Mouse (Mus musculus): ENCODE data around the gene Fbp1. TPM values are rescaled to one million over a fixed set of nuclear protein-coding genes. Genes with fewer than 3 reads are reported as not detected.
"Not testable (repeated sequence)": the region's sequence is repeated elsewhere in the genome, so short reads cannot be mapped to it uniquely, and the experiment has no call there.

The Fbp1 gene
- not detected in 2 replicates for polyA plus RNA-seq (2014; fragmentation: Nextera tagmentation; extraction: Ambion mirVana)

DNA sequence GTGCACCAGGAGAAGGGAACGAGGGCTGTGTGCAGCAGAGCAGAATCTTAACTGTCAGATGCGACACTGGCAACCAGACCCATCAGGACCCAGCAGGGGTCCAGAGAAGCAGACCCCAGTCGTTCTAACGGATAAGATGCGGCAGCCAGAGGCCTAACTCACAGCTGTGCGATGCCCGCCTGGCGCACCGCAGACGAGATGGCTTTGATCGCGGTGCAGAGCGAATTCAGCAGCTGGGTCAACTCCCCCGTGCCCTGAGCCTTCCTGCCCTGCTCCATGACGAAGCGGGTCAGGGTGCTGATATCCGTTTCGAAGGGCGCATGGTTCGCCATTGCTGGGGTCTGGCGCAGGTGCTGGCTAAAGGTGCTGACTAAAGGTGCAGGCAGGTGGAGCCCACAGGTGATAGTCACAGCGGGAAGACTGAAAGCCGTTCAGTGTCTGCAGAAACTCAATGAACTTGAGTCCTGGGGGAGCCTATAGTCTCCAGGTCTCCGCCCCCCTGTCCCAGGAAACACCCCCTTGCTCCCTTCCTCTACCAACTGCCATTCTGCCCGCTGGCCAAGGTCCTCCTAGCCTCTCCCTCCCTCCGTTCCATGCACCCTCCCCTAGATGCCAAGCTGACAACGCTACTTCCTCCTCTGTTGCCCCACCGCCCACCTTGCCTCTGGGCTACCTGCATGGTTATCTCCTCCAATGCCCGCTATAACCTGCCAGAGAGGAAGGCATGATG lies at the start of gene Fbp1:
Fbp1 (minus strand) TSS at position 571 of the 730 bp plus-strand sequence.
- H3K4me2 ChIP-seq (ENCODE audit: low read length), result peak within 1 kb of the TSS; percentile 48
- no peaks in the 10 kb centered on the region; the same call in 1 of the 2 replicates for H3K4me1 ChIP-seq (ENCODE audit: control insufficient read depth, insufficient read depth, low read length)
- H3K27me3 ChIP-seq (ENCODE audit: control insufficient read depth, insufficient read depth, low read length), result peaks cover 22% of the 10 kb centered on the region
- no peaks in the 10 kb centered on the region for H3K9me3 ChIP-seq (ENCODE audit: control insufficient read depth, low read length)
- H3K4me3 ChIP-seq (replicated peaks; ENCODE audit: low read depth, low read length), result peak within 1 kb of the TSS; percentile 23
- DNase-seq (peak; percentile 31), ATAC-seq (ENCODE audit: low FRiP score, low TSS enrichment) (peak; percentile 50; the same call in 1 of the 2 replicates)
- H3K27ac ChIP-seq (replicated peaks; ENCODE audit: low read depth, low read length), result no peak within 1 kb of the TSS
- H3K36me3 ChIP-seq (ENCODE audit: control insufficient read depth, insufficient read depth, low read length), result no peaks in the 10 kb centered on the region
- 0 out of 2 replicates have a peak within 1 kb of the TSS, but pooled peaks have one; percentile 24 for H3K9ac ChIP-seq (replicated peaks; ENCODE audit: low read length)
- 4% methylated on average over 29 of the region's 29 CpGs for WGBS

DNA sequence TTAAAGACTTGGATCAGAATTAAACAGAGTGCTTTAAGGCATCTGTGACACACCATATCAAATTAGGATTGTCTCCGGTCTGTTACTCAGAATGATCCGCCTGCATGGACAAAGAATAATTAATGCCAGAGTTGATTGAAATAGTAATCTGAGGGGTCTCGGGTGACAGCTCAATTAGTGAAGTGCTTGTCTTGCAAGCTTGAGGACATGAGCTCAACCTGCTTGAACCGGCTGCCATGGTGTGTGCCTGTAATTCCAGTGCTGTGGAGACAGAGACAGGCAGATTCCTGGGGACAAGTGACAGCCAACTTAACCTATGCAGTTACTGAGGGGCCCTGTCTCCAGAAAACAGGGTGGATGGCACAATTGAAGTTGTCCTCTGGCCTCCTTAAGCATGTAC lies 44.4 kb upstream of the Fbp1 start:
- Histone ChIP-seq H3K27me3 (ENCODE audit: control insufficient read depth, insufficient read depth, low read length) (no peaks in the 10 kb centered on the region), H3K36me3 (ENCODE audit: control insufficient read depth, insufficient read depth, low read length) (no peaks in the 10 kb centered on the region), H3K4me2 (ENCODE audit: low read length) (no peak overlapping the region), H3K9me3 (ENCODE audit: control insufficient read depth, low read length) (no peaks in the 10 kb centered on the region), H3K4me1 (ENCODE audit: control insufficient read depth, insufficient read depth, low read length) (no peaks in the 10 kb centered on the region), H3K4me3 (replicated peaks; ENCODE audit: low read depth, low read length) (no peak overlapping the region), H3K9ac (replicated peaks; ENCODE audit: low read length) (no peak overlapping the region), H3K27ac (replicated peaks; ENCODE audit: low read depth, low read length) (no peak overlapping the region)
- no peak for DNase-seq
- ATAC-seq (ENCODE audit: low FRiP score, low TSS enrichment), result no peak
- WGBS, result 34% methylated on average over 4 of the region's 4 CpGs

DNA sequence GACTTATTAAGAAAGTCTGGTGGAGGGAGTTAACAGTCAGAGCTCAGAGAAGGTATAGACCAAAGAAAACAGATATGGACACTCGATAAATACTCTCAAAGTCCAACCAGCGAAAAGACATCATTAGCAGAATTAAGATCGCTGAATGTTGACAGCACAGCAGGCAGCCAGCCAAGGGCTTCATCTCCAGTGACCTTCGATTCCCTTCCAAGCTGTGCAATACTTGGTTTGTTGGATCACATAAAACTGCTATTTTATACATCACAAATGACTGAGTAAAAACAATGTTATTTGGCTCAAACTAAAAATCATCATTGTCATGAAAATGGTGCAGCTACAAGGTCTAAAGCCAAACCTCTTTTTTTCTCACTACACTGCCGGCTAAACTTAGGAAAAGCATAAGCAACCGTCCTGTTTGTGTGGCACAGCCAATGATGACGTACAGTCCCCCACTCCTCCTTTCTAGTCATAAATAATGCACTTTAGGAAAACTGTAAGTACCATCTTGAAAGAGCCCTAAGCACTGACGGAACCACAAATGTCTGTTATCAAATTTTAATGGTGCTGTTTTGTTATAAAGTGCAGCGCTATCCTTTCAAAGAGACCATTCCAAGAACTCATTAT lies 41.8 kb upstream of the Fbp1 start:
- H3K9me3 ChIP-seq (ENCODE audit: control insufficient read depth, low read length), result no peaks in the 10 kb centered on the region
- DNase-seq (no peak), ATAC-seq (ENCODE audit: low FRiP score, low TSS enrichment) (no peak)
- no peaks in the 10 kb centered on the region for H3K27me3 ChIP-seq (ENCODE audit: control insufficient read depth, insufficient read depth, low read length)
- no peaks in the 10 kb centered on the region for H3K4me1 ChIP-seq (ENCODE audit: control insufficient read depth, insufficient read depth, low read length)
- H3K27ac ChIP-seq (replicated peaks; ENCODE audit: low read depth, low read length), result no peak overlapping the region
- no peak overlapping the region for H3K4me3 ChIP-seq (replicated peaks; ENCODE audit: low read depth, low read length)
- no peak overlapping the region for H3K4me2 ChIP-seq (ENCODE audit: low read length)
- no peak overlapping the region for H3K9ac ChIP-seq (replicated peaks; ENCODE audit: low read length)
- no peaks in the 10 kb centered on the region for H3K36me3 ChIP-seq (ENCODE audit: control insufficient read depth, insufficient read depth, low read length)
- 79% methylated on average over 9 of the region's 9 CpGs for WGBS

DNA sequence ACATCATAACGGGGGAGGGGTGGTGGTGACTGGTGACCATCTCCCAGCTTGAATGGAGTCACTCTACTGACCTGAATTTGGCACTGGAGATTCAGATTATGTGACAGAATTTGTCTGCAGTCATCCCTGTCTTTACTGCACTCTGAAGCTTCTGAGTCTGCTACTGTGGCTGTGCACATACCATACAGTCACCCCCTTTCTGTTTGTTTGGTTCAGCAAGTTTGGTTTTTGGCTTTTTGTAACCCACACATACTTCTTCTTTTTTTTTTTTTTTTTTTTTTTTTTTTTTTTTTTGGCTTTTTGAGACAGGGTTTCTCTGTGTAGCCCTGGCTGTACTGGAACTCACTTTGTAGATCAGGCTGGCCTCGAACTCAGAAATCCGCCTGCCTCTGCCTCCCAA lies 41.1 kb upstream of the Fbp1 start:
- ATAC-seq (ENCODE audit: low FRiP score, low TSS enrichment); H3K4me2 ChIP-seq (ENCODE audit: low read length): not testable (repeated sequence)
- 97% methylated on average over 3 of the region's 3 CpGs for WGBS

DNA sequence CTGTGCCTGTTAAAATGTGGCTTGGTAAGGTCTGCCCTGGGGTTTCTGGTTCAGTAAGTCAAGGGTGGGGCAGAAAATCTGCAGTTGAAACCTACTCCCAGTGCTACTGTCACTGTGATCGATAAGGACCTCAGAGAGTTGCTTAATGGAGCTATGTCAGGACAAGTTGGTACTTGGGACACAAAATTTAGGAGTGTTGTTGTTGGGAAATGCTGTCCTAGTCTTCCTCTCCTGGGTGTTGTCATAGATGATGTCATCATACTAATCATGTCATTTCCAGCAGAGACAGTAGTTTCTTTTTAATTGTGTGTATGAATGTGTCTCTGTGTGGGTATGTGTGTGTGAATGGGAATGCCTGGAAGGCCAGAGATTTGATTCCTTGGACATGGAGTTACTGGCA lies 39.4 kb upstream of the Fbp1 start:
- H3K27ac ChIP-seq (replicated peaks; ENCODE audit: low read depth, low read length), result no peak overlapping the region
- no peak overlapping the region for H3K4me3 ChIP-seq (replicated peaks; ENCODE audit: low read depth, low read length)
- no peak for DNase-seq
- no peak overlapping the region for H3K9ac ChIP-seq (replicated peaks; ENCODE audit: low read length)
- H3K9me3 ChIP-seq (ENCODE audit: control insufficient read depth, low read length), result no peaks in the 10 kb centered on the region
- H3K4me2 ChIP-seq (ENCODE audit: low read length), result no peak overlapping the region
- ATAC-seq (ENCODE audit: low FRiP score, low TSS enrichment), result no peak
- H3K27me3 ChIP-seq (ENCODE audit: control insufficient read depth, insufficient read depth, low read length), result no peaks in the 10 kb centered on the region
- no peaks in the 10 kb centered on the region for H3K36me3 ChIP-seq (ENCODE audit: control insufficient read depth, insufficient read depth, low read length)
- no peaks in the 10 kb centered on the region for H3K4me1 ChIP-seq (ENCODE audit: control insufficient read depth, insufficient read depth, low read length)
- WGBS, result 89% methylated on average over 1 of the region's 1 CpGs

More for the DNA sequence above, 41.1 kb upstream of the Fbp1 start:
- H3K27ac ChIP-seq (replicated peaks; ENCODE audit: low read depth, low read length); H3K9me3 ChIP-seq (ENCODE audit: control insufficient read depth, low read length); H3K9ac ChIP-seq (replicated peaks; ENCODE audit: low read length); DNase-seq; H3K27me3 ChIP-seq (ENCODE audit: control insufficient read depth, insufficient read depth, low read length); H3K4me1 ChIP-seq (ENCODE audit: control insufficient read depth, insufficient read depth, low read length); H3K4me3 ChIP-seq (replicated peaks; ENCODE audit: low read depth, low read length); H3K36me3 ChIP-seq (ENCODE audit: control insufficient read depth, insufficient read depth, low read length): not testable (repeated sequence)

DNA sequence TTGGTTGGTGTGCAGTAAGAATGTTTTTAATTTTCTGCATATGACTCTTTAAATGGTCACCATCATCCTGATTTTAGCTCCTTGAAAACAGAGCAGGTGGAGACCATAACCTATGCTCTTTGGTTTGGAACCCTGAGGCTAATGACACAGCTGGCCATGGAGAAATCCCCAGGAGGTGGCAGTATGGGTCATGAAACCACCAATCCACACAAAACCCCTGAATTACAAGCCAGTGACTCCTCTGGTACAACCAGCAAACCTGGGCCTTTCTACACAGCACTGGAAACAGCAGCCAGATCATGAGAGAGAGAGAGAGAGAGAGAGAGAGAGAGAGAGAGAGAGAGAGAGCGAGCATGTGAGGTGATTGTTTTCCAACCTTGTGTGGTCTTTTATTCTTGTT lies 38.4 kb upstream of the Fbp1 start:
- ATAC-seq (ENCODE audit: low FRiP score, low TSS enrichment), result no peak

DNA sequence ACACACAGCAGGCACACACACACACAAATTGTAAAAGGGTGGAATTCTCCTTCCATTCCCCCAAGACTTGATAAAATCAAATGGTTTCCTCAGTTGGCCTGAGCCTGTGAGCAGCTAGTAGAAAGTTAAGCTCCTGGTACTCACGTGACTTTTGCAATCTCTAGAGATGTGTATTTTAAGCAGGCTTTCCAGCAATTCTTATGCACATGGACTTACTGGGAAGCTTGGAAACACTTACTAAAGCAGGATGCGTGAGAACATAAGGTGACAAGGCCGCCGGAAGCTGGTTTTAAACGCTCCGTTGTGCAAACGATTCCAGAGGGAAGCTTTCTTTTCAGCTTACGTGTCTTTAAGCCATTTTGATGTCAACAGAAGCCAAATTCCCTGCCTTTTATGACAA lies 35.1 kb upstream of the Fbp1 start:
- no peak overlapping the region for H3K4me2 ChIP-seq (ENCODE audit: low read length)
- no peak overlapping the region for H3K27ac ChIP-seq (replicated peaks; ENCODE audit: low read depth, low read length)
- H3K9me3 ChIP-seq (ENCODE audit: control insufficient read depth, low read length), result no peaks in the 10 kb centered on the region
- H3K36me3 ChIP-seq (ENCODE audit: control insufficient read depth, insufficient read depth, low read length), result no peaks in the 10 kb centered on the region
- H3K27me3 ChIP-seq (ENCODE audit: control insufficient read depth, insufficient read depth, low read length), result no peaks in the 10 kb centered on the region
- DNase-seq (no peak), ATAC-seq (ENCODE audit: low FRiP score, low TSS enrichment) (no peak)
- no peak overlapping the region for H3K4me3 ChIP-seq (replicated peaks; ENCODE audit: low read depth, low read length)
- WGBS, result 67% methylated on average over 8 of the region's 8 CpGs
- H3K9ac ChIP-seq (replicated peaks; ENCODE audit: low read length), result no peak overlapping the region
- no peaks in the 10 kb centered on the region for H3K4me1 ChIP-seq (ENCODE audit: control insufficient read depth, insufficient read depth, low read length)

More for the DNA sequence above, 38.4 kb upstream of the Fbp1 start:
- H3K9me3 ChIP-seq (ENCODE audit: control insufficient read depth, low read length), result no peaks in the 10 kb centered on the region
- no peaks in the 10 kb centered on the region for H3K36me3 ChIP-seq (ENCODE audit: control insufficient read depth, insufficient read depth, low read length)
- H3K4me3 ChIP-seq (replicated peaks; ENCODE audit: low read depth, low read length), result no peak overlapping the region
- H3K4me1 ChIP-seq (ENCODE audit: control insufficient read depth, insufficient read depth, low read length), result no peaks in the 10 kb centered on the region
- no peaks in the 10 kb centered on the region for H3K27me3 ChIP-seq (ENCODE audit: control insufficient read depth, insufficient read depth, low read length)
- no peak overlapping the region for H3K4me2 ChIP-seq (ENCODE audit: low read length)
- DNase-seq, result peak; percentile 73
- no peak overlapping the region for H3K9ac ChIP-seq (replicated peaks; ENCODE audit: low read length)
- 81% methylated on average over 1 of the region's 1 CpGs for WGBS
- no peak overlapping the region for H3K27ac ChIP-seq (replicated peaks; ENCODE audit: low read depth, low read length)

DNA sequence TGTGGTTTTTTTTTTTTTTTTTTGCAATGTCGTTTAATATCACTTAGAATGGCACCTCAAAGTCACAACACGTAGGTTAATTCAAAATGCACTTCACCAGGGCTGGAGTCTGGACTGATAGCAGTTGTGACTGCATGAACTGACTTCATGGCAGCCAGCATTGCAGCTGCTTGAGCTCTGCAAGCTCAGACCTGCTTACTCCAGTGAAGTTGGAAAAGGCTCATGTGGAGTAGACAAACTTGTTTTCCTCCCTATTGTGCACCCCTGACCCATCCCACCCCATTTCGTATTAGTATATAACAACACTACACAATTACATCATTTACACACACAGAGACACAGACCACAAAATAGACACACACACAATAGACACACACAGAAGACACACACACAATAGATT lies 34.6 kb upstream of the Fbp1 start:
- 88% methylated on average over 3 of the region's 3 CpGs for WGBS
- Histone ChIP-seq H3K27ac (replicated peaks; ENCODE audit: low read depth, low read length) (no peak overlapping the region), H3K27me3 (ENCODE audit: control insufficient read depth, insufficient read depth, low read length) (no peaks in the 10 kb centered on the region), H3K4me3 (replicated peaks; ENCODE audit: low read depth, low read length) (no peak overlapping the region), H3K9ac (replicated peaks; ENCODE audit: low read length) (no peak overlapping the region), H3K4me2 (ENCODE audit: low read length) (no peak overlapping the region), H3K36me3 (ENCODE audit: control insufficient read depth, insufficient read depth, low read length) (no peaks in the 10 kb centered on the region), H3K4me1 (ENCODE audit: control insufficient read depth, insufficient read depth, low read length) (no peaks in the 10 kb centered on the region), H3K9me3 (ENCODE audit: control insufficient read depth, low read length) (no peaks in the 10 kb centered on the region)
- no peak for ATAC-seq (ENCODE audit: low FRiP score, low TSS enrichment)
- no peak for DNase-seq
